Mouse (Mus musculus): ENCODE measurements around the gene Fndc3b.

The Fndc3b gene

DNA sequence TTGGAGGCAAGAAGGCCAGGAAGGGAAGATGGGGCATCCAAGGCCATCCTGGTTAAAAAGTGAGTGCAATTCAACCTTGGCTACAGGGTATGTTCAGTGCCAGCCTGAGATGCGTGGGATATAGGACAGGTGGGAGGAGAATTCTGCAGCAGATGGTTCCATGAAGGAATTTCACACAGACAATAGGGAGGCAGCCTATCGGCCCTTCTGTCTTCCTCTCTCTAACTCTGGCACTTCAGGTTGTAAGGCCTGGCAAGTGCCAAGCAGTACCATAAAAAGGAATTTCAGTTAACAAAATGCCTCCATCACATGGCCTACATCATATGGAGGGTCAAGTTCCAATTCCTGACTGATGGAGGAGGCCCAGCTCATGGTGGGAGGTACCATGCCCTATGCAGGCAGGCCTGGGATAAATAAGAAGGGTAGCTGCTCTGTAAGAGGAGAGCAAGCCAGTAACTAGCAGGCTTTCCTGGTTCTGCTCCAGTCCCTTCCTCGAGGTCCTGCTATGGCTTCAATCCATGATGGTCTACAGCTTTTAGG lies 155.6 kb downstream of the Fndc3b start:
- DNase-seq (ENCODE audit: low spot score): no peak

DNA sequence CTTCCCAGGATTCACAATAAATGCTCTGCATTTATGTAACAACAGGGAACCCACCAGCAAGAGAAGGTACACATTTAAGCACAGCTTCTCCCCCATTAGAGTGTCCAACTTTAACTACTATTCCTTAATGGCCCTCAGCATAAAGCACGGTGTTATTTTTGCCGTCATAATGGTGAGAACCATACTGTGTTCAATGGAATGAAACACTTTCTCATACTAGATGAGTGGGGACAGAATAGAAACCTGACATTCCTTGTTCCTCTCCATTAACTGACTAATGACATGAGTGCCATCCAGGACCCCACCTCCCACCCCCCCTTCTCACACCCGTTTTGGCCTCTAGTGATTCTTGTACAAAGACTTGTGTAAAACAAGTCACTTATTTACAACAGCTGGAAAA lies 156.8 kb downstream of the Fndc3b start:
- DNase-seq (ENCODE audit: low spot score): no peak

- DNase-seq (ENCODE audit: low spot score): no peak
These were observed 157.3 kb downstream of the Fndc3b start for GRCm38 (mm10) chr3:27553781-27554180.

- no peak for DNase-seq (ENCODE audit: low spot score)
These were observed 160.1 kb downstream of the Fndc3b start for GRCm38 (mm10) chr3:27551005-27551404.

DNA sequence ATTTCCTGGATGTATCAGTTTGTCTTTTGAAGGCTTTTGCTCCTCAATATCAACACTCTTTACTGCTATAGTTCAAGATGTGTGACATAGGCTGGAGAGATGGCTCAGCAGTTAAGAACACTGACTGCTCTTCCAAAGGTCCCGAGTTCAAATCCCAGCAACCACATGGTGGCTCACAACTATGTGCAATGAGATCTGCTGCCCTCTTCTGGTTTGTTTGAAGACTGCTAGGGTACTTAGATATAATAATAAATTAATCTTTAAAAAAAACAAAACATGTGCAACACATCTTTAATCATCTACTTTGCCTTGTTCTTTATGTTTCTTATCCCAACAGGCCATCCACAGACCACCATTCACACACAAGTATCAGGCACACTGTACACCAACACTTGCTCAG lies 160.7 kb downstream of the Fndc3b start:
- DNase-seq (ENCODE audit: low spot score): no peak

DNA sequence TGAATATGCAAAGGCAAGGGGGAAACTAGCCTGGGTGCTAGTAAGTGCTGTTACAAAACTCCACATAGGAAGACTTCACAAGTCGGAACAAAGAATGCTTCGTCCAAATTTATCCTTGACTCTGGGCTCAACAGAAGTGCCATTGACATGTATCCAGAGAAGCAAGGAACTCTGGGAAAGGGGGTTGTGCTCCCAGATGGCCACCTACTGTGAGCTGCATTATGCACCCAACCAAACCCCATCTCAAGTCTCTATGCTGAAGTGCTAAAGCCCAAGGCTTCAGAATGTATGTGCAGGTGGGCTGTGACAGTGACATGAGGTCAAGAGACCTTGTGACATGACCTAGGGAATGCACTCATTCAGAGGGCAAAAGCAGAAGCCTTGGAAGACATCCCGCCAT lies 165.5 kb downstream of the Fndc3b start:
- no peak for DNase-seq (ENCODE audit: low spot score)

GRCm38 (mm10) chr3:27544061-27544460 lies 167.0 kb downstream of the Fndc3b start:
- DNase-seq (ENCODE audit: low spot score): no peak

DNA sequence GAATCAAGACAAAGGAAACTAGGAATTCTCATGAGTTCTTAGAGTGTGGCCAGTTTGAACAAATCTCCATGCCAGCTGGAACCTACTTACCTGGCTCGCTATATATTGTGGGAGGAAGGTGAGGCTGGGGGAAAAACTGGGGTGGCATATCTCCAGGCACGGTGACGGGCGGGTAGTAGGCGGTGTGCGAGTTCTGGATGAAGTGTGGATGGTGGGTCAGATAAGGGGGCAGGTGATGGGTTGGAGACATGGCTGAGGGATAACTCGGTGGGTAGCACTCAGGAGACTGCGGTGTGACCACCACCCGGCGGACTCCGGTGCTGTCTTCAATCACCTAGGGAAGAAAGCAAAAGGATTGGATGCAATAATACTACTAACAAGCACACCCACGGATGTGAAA lies 169.3 kb downstream of the Fndc3b start:
- no peak for DNase-seq (ENCODE audit: low spot score)

- DNase-seq (ENCODE audit: low spot score): no peak
These were observed 169.9 kb downstream of the Fndc3b start for GRCm38 (mm10) chr3:27541181-27541580.

DNA sequence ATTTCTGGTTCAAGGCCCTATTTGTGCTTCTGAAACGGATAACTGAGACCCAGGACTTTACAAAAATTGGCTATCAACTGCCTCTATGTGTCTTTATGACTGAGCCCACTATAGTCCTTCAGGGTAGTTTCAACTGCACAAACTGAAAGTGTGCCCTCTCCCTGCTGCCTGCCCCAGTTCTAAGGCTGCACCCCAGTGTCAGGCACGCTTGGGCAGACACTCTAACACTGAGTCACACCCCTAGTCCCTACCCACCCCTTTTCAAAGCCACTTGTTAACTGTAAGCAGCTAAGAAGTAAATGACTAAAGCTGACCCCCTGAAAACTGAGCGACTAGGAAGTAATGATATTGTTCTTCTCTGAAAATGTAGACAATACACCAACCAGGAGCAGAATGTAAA lies 176.9 kb downstream of the Fndc3b start:
- DNase-seq (ENCODE audit: low spot score): no peak

- DNase-seq (ENCODE audit: low spot score): no peak
These were observed 177.4 kb downstream of the Fndc3b start for GRCm38 (mm10) chr3:27533721-27534120.

DNA sequence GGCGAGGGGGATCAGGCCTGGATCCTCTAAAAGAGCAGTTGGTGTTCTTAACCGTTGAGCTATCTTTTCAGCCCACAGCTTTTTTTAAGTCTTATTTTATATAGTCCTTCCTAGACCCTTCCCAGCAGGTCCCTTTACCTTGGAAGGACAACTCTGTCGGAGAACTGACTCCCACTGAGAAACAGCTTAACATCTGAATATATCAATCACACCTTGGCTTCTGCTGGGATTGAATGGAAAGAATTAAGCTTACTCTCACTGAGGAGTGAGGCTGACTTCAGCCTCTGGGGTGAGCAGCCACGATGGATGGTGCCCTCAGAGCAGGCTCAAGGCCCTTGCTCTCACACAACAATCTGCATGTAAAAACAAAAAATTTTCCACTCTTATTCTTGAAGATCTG lies 179.1 kb downstream of the Fndc3b start:
- DNase-seq (ENCODE audit: low spot score): no peak

DNA sequence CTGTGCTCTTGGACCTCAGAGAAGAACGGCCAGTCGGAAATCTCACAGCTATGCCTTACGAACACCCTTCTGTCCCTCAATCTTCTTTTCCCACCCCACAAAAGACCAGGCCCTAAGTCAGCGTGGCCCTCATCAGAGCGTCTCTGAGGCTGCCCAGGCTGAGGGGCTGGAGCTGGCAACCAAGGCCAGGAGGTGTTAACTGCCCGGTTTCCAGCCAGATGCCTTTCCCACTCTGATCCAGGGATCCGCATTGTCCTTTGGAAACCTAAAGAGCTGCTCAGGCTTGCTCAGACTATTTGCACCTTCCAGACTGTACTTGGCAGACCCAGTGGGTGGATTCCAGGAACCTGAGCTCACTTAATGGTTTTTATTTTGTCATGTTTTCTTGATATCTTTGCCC lies 180.7 kb downstream of the Fndc3b start:
- no peak for DNase-seq (ENCODE audit: low spot score)

- DNase-seq (ENCODE audit: low spot score): no peak
These were observed 181.7 kb downstream of the Fndc3b start for GRCm38 (mm10) chr3:27529221-27530051.

GRCm38 (mm10) chr3:27526991-27527390 lies 184.1 kb downstream of the Fndc3b start:
- DNase-seq (ENCODE audit: low spot score): no peak

- DNase-seq (ENCODE audit: low spot score): no peak
These were observed 187.8 kb downstream of the Fndc3b start for GRCm38 (mm10) chr3:27523176-27523936.

DNA sequence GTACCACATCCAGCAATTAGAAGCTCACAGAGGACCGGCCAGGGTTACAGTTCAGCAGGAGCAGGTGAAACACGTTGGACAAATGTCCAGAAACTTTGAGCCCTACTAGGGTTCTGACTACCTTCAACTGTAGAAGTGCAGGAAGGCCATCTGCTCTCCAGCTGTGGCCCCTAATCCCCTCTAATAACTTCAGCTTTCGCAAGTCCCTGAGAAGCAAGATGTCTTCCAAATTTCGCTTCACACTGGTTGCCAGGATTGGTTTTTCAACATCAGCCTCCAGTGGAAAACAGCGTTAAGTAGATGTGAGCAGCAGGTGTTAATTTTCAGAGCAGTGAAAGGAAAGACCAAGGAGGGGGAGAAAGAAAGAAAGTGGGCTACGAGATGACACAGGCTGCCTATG lies 190.7 kb downstream of the Fndc3b start:
- no peak for DNase-seq (ENCODE audit: low spot score)

GRCm38 (mm10) chr3:27519481-27519880 lies 191.6 kb downstream of the Fndc3b start:
- DNase-seq (ENCODE audit: low spot score): no peak

DNA sequence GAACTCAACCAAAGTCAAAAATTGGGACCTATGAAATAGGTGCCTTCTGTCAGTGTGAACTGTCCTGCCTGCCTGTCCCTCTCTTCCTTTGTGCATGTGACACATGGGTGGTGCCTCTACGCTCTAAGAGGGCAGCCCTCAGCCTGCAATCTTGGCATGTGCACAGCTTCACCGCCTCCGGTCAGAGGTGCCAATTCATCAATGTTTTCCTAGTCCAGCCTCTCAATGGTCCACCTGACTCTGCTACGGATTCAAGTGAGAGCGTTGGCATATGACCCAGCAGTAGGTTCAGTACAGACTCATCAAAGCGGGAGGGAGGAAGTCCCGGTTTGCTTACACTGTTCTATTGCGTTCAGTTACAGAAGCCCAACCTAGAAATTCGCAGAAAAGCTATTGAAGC lies 192.2 kb downstream of the Fndc3b start:
- no peak for DNase-seq (ENCODE audit: low spot score)

DNA sequence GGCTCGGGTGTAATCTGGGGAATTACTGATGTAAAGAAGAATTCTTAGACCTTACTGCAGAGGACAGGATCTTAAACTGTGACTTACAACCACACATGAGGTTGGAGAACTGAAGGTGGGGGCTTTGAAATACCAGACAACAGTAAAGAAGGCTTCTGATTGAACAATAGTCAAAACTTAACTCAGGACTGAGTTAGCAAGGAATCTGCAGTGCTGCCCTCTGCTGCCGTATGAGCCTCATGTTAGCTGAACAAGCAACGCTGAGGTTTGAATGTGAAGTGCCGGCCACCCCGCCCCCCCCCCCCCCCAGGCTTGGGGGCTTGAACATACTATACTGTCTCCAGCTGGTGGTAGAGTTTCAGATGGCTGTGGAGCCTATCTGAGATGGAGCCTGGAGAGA lies 194.6 kb downstream of the Fndc3b start:
- no peak for DNase-seq (ENCODE audit: low spot score)

- DNase-seq (ENCODE audit: low spot score): no peak
These were observed 199.3 kb downstream of the Fndc3b start for GRCm38 (mm10) chr3:27511765-27512164.

DNA sequence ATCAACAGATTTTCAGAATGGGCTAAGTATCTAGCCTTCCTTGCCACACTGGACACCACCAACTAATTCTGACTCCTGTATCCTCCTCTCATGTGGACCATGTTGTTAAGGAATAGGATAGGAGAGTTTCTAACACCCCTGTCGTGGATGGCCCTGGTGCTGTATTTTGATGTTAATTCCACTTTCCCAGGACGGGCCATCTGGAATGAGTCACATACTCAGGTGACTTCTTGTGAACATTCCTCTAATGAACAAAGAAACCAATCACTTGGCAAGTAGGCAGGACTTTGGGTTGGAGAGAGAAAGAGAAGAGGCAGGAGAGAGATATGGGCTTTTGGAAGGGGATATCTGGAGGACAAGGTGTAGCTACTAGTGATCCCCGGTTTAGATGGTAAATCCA lies 204.2 kb downstream of the Fndc3b start:
- DNase-seq (ENCODE audit: low spot score): no peak

- no peak for DNase-seq (ENCODE audit: low spot score)
These were observed 205.5 kb downstream of the Fndc3b start for GRCm38 (mm10) chr3:27505582-27505981.

Measured in MN1 (cell line).